Mouse (Mus musculus): ENCODE measurements at regions not wholly inside any gene's neighbourhood (a gene's known extent, or its start where the extent isn't known, plus 50 kb on each side); places are given as distances from the start of the nearest gene placed in this dataset.

DNA sequence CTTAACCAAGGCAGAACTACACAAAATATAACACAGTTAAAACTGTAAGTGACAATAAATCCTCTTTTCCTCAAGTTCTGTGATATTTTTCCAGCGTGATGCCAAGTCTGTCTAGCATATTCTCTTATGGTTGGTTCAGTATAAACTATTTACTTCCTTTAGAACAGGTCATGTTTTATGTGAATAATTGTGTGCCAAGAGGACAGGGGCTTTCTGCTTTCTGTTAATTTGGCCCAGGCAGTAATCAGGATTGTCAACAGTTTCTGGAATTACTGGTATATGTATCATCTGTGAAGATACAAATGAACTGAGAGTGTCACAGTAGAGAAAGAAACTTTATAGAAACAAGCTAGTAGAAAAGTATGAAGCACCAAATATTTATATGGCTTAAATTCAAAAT is 1039.5 kb upstream of the Adcyap1 start:
- DNase-seq (ENCODE audit: low read depth, low spot score), result no peak

DNA sequence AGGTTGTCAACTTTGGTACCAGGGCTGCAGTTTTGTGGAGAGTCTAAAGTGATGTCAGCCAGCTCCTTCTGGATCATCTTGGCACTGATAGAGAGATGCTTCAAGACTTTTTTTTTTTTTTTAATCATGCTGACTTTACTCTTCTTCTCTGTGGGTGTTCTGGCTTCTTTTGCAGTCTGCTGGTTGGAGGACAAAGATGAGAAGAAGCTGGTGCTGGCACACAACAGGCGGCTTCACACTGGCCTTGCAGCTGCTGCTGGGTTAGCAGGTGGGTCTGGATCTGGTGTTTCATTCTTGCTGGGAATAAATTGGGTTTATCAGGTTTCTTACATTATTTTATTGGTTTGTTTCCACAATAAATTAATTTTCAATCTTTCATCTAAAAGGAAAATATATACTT is 1013.1 kb upstream of the Adcyap1 start:
- DNase-seq (ENCODE audit: low read depth, low spot score), result no peak

DNA sequence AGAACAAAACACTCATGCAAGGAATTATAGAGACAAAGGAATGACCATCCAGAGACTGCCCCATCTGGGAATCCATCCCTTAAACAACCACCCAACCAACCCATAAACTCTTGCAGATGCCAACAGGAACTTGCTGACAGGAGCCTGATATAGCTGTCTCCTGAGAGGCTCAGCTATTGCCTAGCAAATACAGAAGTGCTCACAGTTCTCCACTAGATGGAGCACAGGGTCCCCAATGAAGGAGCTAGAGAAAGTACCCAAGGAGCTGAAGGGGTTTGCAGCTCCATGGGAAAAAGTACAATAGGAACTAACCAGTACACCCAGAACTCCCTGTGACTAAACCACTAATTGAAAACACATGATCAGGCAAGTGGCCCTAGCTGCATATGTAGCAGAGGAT is 988.1 kb upstream of the Adcyap1 start:
- peak; percentile 63 for DNase-seq (ENCODE audit: low read depth, low spot score)

DNA sequence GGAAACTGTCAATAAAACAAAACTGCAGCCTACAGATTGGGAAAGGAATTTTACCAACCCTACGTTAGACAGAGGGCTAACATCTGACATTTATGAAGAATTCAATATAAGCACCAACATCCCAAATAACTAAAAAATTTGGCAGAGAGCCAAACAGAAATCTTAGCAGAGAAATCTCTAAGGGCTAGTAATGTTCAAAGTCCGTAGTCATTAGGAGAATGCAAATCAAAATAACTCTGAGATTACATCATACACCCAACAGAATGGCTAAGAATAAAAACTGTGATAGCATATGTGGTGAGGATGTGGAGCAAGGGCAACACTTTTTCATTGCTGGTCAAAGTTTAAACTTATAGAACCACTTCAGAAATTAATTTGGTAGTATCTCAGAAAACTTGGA is 982.4 kb upstream of the Adcyap1 start:
- no peak for DNase-seq (ENCODE audit: low read depth, low spot score)

All from ZHBTc4 (cell line).